Mouse (Mus musculus) heart, embryonic 11.5 days (tissue): Measurements from ENCODE around the gene 4930444G20Rik. TPM values are rescaled to one million over a fixed set of nuclear protein-coding genes. Genes with fewer than 3 reads are reported as not detected.
A peak's percentile ranks its signal among the peaks of the same experiment; 100 is the strongest.
"Not testable (repeated sequence)": the region's sequence is repeated elsewhere in the genome, so short reads cannot be mapped to it uniquely, and the experiment has no call there.

Experiments used
- ATAC-seq: fragments of 200-750 bp; cut with Nextera tagmentation; replicated peaks from 2 replicates; pipeline ENCODE4 v1.8.0; 2017; ENCODE audit warnings: moderate library complexity; ENCODE audit not compliant: insufficient number of reproducible peaks, low FRiP score, low TSS enrichment
- H3K27ac ChIP-seq: fragments of 300-500 bp; sonication (generic); 2 replicates; pipeline ENCODE4 v1.5.1; 2014; ENCODE audit warnings: mild to moderate bottlenecking, low read depth, low read length
- H3K27me3 ChIP-seq: fragments of 300-500 bp; sonication (generic); 2 replicates; pipeline ENCODE4 v1.6.1; 2014; ENCODE audit warnings: mild to moderate bottlenecking, low read length, mixed read lengths; ENCODE audit not compliant: control insufficient read depth, insufficient read depth
- H3K36me3 ChIP-seq: fragments of 300-500 bp; sonication (generic); 2 replicates; pipeline ENCODE4 v1.6.1; 2014; ENCODE audit warnings: mild to moderate bottlenecking, low read length, moderate library complexity, mixed read lengths; ENCODE audit not compliant: control insufficient read depth, insufficient read depth
- H3K4me1 ChIP-seq: fragments of 300-500 bp; sonication (generic); 2 replicates; pipeline ENCODE4 v1.6.1; 2014; ENCODE audit warnings: low read length; ENCODE audit not compliant: control insufficient read depth, insufficient read depth
- H3K4me2 ChIP-seq: fragments of 300-500 bp; sonication (generic); 2 replicates; pipeline ENCODE4 v1.6.1; 2014; ENCODE audit warnings: mild to moderate bottlenecking, moderate library complexity
- H3K4me3 ChIP-seq: fragments of 300-500 bp; sonication (generic); 2 replicates; pipeline ENCODE4 v1.5.1; 2014; ENCODE audit warnings: low read depth, low read length
- H3K9ac ChIP-seq: fragments of 300-500 bp; sonication (generic); 2 replicates; pipeline ENCODE4 v1.6.1; 2014; ENCODE audit warnings: mild to moderate bottlenecking, low read depth, low read length, moderate library complexity
- H3K9me3 ChIP-seq: fragments of 300-500 bp; sonication (generic); replicated peaks from 2 replicates; pipeline ENCODE4 v1.6.1; 2016; ENCODE audit warnings: low read length; ENCODE audit not compliant: control insufficient read depth
- WGBS: fragments of 180-500 bp; shearing (Covaris S2); extraction: QIAGEN DNeasy Blood & Tissue Kit; methylation state at CpG from one replicate; pipeline ENCODE4 v1.1.7; 2014; ENCODE audit not compliant: insufficient replicate concordance; 5-methylcytosine and 5-hydroxymethylcytosine counted together
- polyA plus RNA-seq: library from polyadenylated mRNA; unstranded; fragments of >200 nt; fragmentation: Nextera tagmentation; extraction: Ambion mirVana; gene quantifications from 2 replicates; pipeline ENCODE4 v1.2.1, GENCODE M21; 2014

The 4930444G20Rik gene
- polyA plus RNA-seq: not detected in 2 replicates

GRCm38 (mm10) chr10:22067979-22068378 is at the start of gene 4930444G20Rik:
4930444G20Rik (minus strand) TSS chr10:22068079.
- not testable (repeated sequence) for ATAC-seq, H3K4me3 ChIP-seq, H3K27me3 ChIP-seq, H3K9ac ChIP-seq, H3K27ac ChIP-seq, H3K9me3 ChIP-seq, H3K4me1 ChIP-seq, H3K36me3 ChIP-seq, H3K4me2 ChIP-seq
- 81% methylated on average over 7 of the region's 7 CpGs for WGBS

- H3K36me3 ChIP-seq: no peaks in the 10 kb centered on the region
- H3K27ac ChIP-seq: no peak overlapping the region
- no peak overlapping the region for H3K9ac ChIP-seq
- no peaks in the 10 kb centered on the region for H3K27me3 ChIP-seq
- 88% methylated on average over 2 of the region's 2 CpGs for WGBS
- no peaks in the 10 kb centered on the region for H3K9me3 ChIP-seq
- no peak for ATAC-seq
- no peaks in the 10 kb centered on the region for H3K4me1 ChIP-seq
- H3K4me2 ChIP-seq: no peak overlapping the region
- H3K4me3 ChIP-seq: no peak overlapping the region
Measured at GRCm38 (mm10) chr10:22074531-22074930, 6.7 kb upstream of the 4930444G20Rik start.

GRCm38 (mm10) chr10:22072739-22073138 is 4.9 kb upstream of the 4930444G20Rik start:
- no peak for ATAC-seq
- Histone ChIP-seq H3K9me3 (no peaks in the 10 kb centered on the region), H3K27ac (no peak overlapping the region), H3K36me3 (no peaks in the 10 kb centered on the region), H3K4me2 (no peak overlapping the region), H3K9ac (no peak overlapping the region), H3K4me3 (no peak overlapping the region), H3K27me3 (no peaks in the 10 kb centered on the region), H3K4me1 (no peaks in the 10 kb centered on the region)
- 55% methylated on average over 2 of the region's 2 CpGs for WGBS

GRCm38 (mm10) chr10:22070576-22070975 is 2.7 kb upstream of the 4930444G20Rik start:
- H3K4me3 ChIP-seq: no peak overlapping the region
- H3K27me3 ChIP-seq: no peaks in the 10 kb centered on the region
- no peak overlapping the region for H3K27ac ChIP-seq
- H3K9ac ChIP-seq: no peak overlapping the region
- H3K4me2 ChIP-seq: no peak overlapping the region
- WGBS: 69% methylated on average over 4 of the region's 4 CpGs
- no peaks in the 10 kb centered on the region for H3K36me3 ChIP-seq
- no peaks in the 10 kb centered on the region for H3K9me3 ChIP-seq
- no peaks in the 10 kb centered on the region for H3K4me1 ChIP-seq
- ATAC-seq: no peak

GRCm38 (mm10) chr10:22070168-22070567 is 2.3 kb upstream of the 4930444G20Rik start:
- WGBS: 86% methylated on average over 2 of the region's 2 CpGs
- H3K36me3 ChIP-seq: no peaks in the 10 kb centered on the region
- ATAC-seq: no peak
- H3K4me3 ChIP-seq: no peak overlapping the region
- H3K9ac ChIP-seq: no peak overlapping the region
- no peak overlapping the region for H3K27ac ChIP-seq
- H3K9me3 ChIP-seq: no peaks in the 10 kb centered on the region
- no peaks in the 10 kb centered on the region for H3K27me3 ChIP-seq
- no peak overlapping the region for H3K4me2 ChIP-seq
- no peaks in the 10 kb centered on the region for H3K4me1 ChIP-seq

- 79% methylated on average over 2 of the region's 2 CpGs for WGBS
- peak overlapping the region; percentile 70 for H3K4me2 ChIP-seq
- ATAC-seq: no peak
- H3K27me3 ChIP-seq: no peaks in the 10 kb centered on the region
- no peaks in the 10 kb centered on the region for H3K36me3 ChIP-seq
- no peak overlapping the region for H3K27ac ChIP-seq
- no peak overlapping the region for H3K9ac ChIP-seq
- no peak overlapping the region for H3K4me3 ChIP-seq
- H3K9me3 ChIP-seq: no peaks in the 10 kb centered on the region
- H3K4me1 ChIP-seq: no peaks in the 10 kb centered on the region
Measured at GRCm38 (mm10) chr10:22059415-22059814, 8.5 kb downstream of the 4930444G20Rik start.

- peak overlapping the region; percentile 48 for H3K4me3 ChIP-seq
- no peaks in the 10 kb centered on the region for H3K9me3 ChIP-seq
- H3K27me3 ChIP-seq: no peaks in the 10 kb centered on the region
- 17% methylated on average over 12 of the region's 12 CpGs for WGBS
- no peaks in the 10 kb centered on the region for H3K36me3 ChIP-seq
- H3K9ac ChIP-seq: no peak overlapping the region; the same call in 1 of the 2 replicates
- H3K27ac ChIP-seq: no peak overlapping the region
- ATAC-seq: no peak
- H3K4me1 ChIP-seq: no peaks in the 10 kb centered on the region
- H3K4me2 ChIP-seq: peak overlapping the region; percentile 70
Measured at GRCm38 (mm10) chr10:22059026-22059325, 8.9 kb downstream of the 4930444G20Rik start.

GRCm38 (mm10) chr10:22058218-22059025 is 9.5 kb downstream of the 4930444G20Rik start:
- Histone ChIP-seq H3K9ac (peak overlapping the region; percentile 67; the same call in 1 of the 2 replicates), H3K4me3 (peak overlapping the region; percentile 48), H3K9me3 (no peaks in the 10 kb centered on the region), H3K36me3 (no peaks in the 10 kb centered on the region), H3K4me1 (no peaks in the 10 kb centered on the region), H3K27ac (no peak overlapping the region), H3K4me2 (peak overlapping the region; percentile 70), H3K27me3 (no peaks in the 10 kb centered on the region)
- 9% methylated on average over 41 of the region's 41 CpGs for WGBS
- ATAC-seq: peak; percentile 96

GRCm38 (mm10) chr10:22055308-22055707 is 12.6 kb downstream of the 4930444G20Rik start:
- Histone ChIP-seq H3K9ac (no peak overlapping the region), H3K36me3 (no peaks in the 10 kb centered on the region), H3K4me1 (no peaks in the 10 kb centered on the region), H3K27ac (no peak overlapping the region), H3K4me3 (no peak overlapping the region), H3K9me3 (no peaks in the 10 kb centered on the region), H3K27me3 (no peaks in the 10 kb centered on the region), H3K4me2 (no peak overlapping the region)
- ATAC-seq: no peak
